In genomic region chr7:44551301-44551700, GRCm38 (mm10) we compare ENCODE assay signal across 13 mouse cellular contexts. TPM values are rescaled to one million over a fixed set of nuclear protein-coding genes. Genes with fewer than 3 reads are reported as not detected.
"Had no signal": no experiment of that assay in that cellular context is flagged by ENCODE, and none has a peak within 500 bp of the region (broad histone marks: within the 10 kb centered on the region; RNA-seq: fewer than 3 reads in every experiment).

No protein-coding gene starts in this region.

- H3K4me3 ChIP-seq: layer of hippocampus, adult 2 months; limb, embryonic 13.5 days; neural tube, embryonic 12.5 days had no signal

- DNase-seq: kidney, adult 9 months; kidney, postnatal 4 days; lung, embryonic 14.5 days; lung, postnatal 10 days; midbrain, embryonic 14.5 days; thymus, adult 18-20 months; thymus, postnatal 25 days had no signal

- H3K27me3 ChIP-seq: limb, embryonic 13.5 days; neural tube, embryonic 12.5 days had no signal

- H3K27ac ChIP-seq: kidney, postnatal 0 days; layer of hippocampus, adult 2 months; limb, embryonic 13.5 days; midbrain, embryonic 10.5 days; neural tube, embryonic 12.5 days had no signal

- H3K9ac ChIP-seq: lung, embryonic 14.5 days; neural tube, embryonic 12.5 days had no signal

- H3K4me2 ChIP-seq: limb, embryonic 13.5 days; lung, embryonic 14.5 days; neural tube, embryonic 12.5 days had no signal

RNA-seq across cellular contexts. Expression of gene Spib, which starts 19.4 kb away (rescaled TPM):
- polyA plus RNA-seq: midbrain, embryonic 10.5 days; midbrain, embryonic 14.5 days; neural tube, embryonic 12.5 days had no signal

RNA-seq across cellular contexts. Expression of gene Mybpc2, which starts 26.8 kb away (rescaled TPM):
- polyA plus RNA-seq: liver, adult 2 months had no signal
